Mouse (Mus musculus): Measurements from ENCODE around the gene Plekhh1.

GRCm38 (mm10) chr12:78996711-78997110, 32.3 kb upstream of the Plekhh1 start:
- no peak for TF ChIP-seq CTCF (IDR thresholded peaks at IDR 0.05; ENCODE audit: borderline replicate concordance, insufficient read depth, low read length)
- TF ChIP-seq POLR2A (IDR thresholded peaks at IDR 0.05; ENCODE audit: low read depth, low read length) = no peak

Data from embryonic fibroblast, embryonic 13.5 days (primary cell).